Mouse (Mus musculus) cerebellum, adult 18-20 months (tissue): ENCODE measurements around the gene Git2.

Source experiments
- DNase-seq, 2 experiments: peaks; one replicate each; pipeline ENCODE4 v3.0.0; 2021

The Git2 gene

DNA sequence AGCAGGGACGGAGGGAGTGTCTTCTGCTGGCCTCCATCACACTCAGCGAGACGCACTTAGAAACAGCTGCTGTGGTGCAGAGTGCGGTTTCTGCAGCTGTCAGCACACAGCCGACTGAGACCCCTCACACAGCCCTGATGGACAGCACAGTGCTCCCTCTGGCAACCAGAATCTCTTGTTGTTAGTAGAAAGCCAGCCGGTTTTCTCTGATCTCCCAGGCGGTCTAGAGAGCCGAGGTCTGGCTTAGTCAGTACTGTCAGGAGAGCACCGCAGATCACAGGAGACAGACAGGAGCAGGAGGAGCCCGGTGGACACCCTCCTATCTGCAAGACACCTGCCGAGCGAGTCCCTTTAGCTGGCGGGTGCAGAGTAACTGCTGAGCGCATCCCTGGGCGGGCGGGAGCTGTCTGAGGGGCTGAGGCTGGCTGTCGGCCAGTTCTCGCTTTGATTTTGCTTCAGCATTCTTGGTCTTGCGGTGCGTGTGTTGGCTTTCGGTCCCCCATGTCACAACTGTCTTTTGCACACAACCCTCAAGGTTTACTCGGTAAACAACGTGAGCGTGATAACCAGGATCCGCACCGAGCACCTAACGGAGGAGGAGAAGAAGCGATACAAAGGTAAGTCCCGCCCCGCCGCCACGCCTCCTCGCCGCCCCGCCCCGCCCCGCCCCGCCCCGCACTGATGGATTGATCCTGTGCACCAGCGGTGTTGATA lies 21.1 kb upstream of the Git2 start:
- peak; percentile 57 for DNase-seq

DNA sequence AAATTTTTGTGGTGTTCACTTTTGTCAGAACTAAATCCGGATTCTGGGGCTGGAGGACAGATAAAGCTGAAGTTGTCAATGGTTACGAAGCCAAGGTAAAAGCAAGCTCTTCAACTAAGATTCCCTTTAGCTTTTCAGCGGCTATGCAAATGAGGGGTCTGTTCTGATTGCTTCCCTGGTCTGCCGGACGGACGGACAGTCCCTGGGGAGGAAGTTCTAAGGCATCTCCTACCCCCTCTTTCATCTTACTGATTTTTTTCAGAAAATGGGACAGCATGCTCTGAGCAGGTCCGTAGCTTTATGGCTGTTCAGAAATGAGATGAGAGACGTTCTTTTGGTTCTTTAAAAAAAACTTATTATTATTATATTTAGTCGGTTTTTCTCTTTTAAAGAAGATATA lies 20.3 kb upstream of the Git2 start:
- DNase-seq = no peak

DNA sequence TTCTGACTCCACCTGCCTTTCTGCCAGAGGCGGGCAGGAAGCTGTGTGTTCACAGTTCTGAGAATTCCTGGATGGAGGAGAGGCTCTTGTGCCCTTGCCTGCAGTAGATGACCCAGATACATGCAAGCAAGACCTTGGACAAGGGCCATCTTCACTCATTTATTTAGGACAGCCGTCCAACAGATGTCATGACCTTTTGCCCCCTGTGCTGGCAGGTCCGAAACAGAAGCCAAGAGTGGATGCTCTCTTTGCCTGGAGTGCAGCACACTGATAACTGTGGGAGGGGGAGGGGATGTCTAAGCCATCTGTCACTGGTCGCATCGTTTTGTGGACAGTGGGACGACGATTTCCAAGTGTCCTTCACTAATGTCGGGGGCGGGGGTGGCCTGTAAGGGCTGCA lies 19.9 kb upstream of the Git2 start:
- peak; percentile 55 for DNase-seq

DNA sequence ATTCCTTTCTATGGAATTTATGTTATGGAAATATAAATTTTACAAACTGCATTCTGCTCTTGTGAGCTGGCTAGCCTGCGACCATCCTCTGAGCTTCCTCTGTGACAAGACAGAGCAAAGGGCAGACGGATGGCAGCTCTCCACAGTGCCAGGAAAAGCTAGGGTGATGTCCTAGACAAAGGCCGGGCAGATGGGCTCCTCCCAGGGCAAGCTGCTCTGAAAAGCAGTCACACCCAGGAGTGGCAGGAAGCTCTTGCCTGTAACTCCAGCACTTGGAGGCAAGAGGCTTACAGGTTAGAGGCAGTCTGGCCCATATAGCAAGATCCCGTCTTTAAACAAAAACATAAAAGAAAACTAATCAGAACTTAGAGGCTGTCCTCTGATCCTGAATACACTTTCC lies 19.3 kb upstream of the Git2 start:
- peak; percentile 66 to 78 for DNase-seq

DNA sequence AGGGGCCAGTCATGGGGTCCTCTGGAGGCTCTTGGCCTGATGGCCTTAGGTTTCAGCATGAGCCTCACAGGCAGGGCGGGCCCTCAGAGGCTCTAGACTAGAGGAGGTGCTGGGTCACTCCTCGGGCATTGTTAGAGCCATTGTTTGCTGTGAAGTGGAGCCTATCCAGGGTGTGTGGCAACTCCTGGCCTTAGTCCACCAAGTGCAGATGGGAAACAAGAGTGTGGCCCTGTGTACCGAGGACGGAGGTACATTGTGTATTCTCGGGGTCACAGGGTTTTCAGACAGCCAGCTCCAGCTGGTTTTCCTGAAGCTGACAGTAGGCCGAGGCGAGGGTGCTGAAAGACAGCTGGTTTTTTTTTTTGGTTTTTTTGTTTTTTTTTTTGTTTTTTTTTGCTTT lies 18.0 kb upstream of the Git2 start:
- DNase-seq = peak; percentile 65 to 70

DNA sequence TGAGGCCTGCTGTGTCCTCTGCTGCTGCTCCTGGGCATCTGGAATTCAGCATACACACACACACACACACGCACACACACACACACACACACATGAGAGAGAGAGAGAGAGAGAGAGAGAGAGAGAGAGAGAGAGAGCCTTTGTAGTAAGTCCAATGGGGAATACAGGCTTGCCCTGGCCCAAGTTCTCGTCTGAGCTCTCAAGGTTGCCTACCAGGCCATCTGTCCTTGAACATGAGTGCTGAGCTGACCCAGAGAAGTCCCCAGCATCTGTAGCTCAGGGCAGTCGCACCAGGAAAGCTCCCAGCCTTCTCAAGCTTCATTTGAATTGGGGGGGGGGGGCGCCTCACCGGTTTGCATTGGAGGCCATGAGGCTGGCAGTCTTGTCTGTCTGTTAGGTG lies 9.9 kb upstream of the Git2 start:
- no peak for DNase-seq

DNA sequence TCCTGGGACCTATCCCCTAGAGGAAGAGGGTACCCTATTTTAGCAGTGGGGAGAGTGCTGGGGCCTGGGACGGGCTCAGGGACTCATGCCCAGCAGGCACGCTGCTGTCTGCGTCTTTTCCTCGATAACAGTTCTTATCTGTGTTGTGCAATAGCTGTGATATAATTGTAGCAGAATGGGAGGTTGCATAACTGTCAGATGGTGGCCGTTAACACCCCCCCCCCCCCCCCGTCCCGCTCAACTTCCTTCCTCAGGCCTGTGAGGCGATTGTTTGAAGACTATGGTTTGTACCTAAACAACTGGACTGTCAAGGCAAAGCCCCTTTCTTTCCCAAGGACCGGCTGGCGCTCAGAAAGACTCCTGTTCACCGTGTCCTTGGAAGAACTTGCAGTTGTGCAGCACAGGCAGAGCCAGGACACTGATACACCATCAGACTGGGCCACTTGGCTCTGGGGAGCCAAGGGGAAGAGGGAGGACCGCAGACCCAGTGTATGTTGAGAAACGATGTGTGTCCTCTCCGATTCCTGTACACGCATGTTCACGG lies 9.4 kb upstream of the Git2 start:
- DNase-seq = no peak

DNA sequence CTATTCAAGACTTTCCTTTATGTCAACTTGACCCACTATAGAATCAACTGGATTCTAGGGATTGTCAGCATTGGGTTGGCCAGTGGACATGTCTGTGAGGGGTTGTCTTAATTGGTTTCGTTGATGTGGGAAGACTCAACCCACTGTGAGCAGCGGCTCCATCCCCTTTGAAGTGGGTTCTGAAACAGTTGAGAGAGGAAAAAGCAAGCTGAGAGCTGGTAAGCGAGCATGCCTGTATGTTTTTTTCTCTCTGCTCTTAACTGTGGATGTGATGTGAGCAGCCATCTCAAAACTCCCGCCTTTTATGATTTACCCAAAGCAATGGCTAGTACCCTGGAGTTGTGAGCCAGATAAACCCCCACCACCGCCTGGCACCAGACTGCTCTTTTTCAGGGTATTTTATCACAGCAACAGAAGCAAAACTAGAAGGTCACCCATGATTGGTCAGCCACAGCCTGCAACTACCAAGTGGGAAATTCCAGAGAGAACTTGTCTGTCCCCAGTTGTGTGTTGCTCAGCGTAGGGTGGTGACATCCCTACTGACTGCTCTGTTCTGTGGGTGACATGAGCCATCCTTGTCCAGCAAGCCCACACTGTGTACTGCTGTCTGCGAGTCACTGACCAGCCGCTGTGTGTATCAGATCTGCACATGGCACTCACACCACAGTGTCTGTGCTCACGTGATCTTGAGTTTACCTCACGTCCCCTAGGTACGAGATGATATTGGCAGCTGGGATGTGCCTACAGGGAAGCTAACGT lies 8.3 kb upstream of the Git2 start:
- DNase-seq = no peak

DNA sequence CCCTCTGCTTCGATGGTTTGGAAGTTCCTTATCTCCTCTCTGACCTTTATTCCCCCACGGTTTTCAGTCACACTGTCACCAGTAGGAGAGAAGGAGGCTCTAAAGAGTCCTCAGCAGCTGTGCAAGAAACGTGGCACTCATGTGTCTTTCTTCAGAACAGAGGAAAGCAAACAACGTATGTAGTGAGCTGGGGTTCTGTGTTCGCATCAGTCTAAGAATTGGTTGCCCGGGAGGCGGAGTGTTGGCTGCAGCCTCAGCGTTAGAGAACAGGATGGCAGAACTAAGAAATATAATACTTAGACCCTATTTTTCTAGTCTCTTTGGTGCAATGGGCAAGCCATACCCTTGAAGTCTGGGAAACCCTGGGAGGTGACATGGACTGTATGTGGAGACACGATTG lies 7.7 kb upstream of the Git2 start:
- DNase-seq = no peak

DNA sequence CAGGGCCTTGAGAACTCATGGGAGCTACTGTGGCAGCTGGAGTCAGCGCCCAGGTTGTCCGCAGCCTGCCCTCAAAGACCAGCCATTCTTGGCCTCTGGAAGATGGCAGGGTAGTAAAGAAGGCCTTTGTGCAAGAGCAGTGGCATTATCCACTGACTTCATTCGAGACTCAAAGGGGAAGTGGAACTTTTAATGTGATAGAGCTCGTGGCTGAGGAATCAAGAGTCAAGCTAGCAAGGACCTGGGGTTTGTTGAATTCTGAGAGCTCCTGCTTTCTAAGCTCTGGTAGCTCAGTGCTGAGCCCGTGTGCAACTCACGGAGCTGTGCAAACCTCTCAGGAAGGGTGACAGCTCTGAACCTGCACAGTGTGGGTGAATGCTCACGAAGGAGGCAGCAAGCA lies 5.6 kb upstream of the Git2 start:
- DNase-seq = no peak

DNA sequence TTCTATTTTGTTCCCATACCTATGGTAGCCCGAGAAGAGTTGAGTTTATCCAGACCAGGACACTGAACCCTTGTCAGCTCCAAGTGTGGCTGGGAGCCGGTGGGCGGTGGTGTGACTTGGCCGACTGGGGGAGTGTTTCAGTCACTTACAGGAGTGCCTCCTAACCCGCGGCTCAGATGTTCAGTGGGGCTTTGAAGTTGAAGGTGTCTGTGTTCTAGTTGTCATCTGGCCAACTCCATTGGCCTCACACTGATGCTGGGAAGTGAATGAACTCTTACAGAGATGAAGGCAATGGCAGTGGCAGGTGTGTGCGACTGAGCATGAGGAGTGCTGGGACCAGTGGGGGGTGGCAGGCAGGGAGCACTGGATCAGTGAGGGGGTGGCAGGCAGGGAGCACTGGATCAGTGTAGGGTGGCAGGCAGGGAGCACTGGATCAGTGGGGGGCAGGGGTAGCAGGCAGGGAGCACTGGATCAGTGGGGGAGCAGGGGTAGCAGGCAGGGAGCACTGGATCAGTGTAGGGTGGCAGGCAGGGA lies 4.7 kb upstream of the Git2 start:
- DNase-seq = no peak

DNA sequence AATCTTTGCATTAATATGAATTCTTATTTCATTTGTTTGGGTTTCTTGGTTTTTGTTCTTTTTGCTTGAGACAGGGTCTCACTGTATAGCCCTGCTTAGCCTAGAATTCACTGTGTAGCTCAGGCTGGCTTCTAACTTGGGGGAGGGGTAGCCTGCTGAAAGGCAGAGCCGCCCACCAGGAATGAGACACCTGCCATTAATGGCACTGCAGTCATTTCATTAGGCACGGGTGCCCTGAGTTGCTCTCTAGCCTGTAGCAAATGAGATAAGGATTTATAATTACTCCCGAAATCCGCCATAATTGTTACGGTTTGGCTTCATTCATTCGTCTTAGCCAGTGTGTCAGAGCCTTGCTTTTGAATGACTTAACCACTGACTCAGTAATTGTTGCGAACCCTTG lies 857 bp upstream of the Git2 start:
- no peak for DNase-seq

DNA sequence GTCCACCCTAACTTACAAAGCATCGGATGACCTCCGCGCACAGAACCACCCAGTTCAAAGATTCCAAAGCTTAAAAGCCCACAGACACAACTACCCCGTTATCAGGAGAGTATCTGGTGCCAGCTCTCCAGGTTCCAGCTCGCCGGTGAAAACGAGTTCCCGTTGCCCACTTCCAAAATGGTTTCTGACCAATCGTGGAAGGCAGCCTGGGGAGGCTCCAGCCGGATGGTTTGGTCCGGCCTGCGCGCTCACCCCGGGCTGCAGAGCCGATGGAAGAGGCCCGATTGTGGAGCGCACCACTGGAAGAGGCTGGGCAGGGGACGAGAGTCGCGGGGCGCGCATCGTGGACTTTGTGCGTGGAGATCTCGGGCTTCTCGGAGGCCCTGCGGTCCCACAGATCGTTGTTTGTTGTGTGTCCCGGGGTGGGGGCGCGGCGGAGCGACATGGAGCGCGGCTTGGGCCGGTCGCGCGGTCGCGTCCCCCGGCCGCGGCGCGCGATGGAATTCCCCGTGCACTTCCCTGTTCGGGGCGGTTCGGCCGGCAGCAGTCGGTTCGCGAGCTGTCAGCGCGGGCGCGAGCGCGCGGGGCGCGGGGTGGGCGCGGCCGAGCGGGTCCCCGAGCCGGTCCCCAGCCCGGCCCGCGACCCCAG lies 790 bp downstream of the Git2 start, which contains the start of gene Ankrd13a:
Ankrd13a (plus strand) TSS at position 275 of the 649 bp plus-strand sequence.
- peak; percentile 92 for DNase-seq

DNA sequence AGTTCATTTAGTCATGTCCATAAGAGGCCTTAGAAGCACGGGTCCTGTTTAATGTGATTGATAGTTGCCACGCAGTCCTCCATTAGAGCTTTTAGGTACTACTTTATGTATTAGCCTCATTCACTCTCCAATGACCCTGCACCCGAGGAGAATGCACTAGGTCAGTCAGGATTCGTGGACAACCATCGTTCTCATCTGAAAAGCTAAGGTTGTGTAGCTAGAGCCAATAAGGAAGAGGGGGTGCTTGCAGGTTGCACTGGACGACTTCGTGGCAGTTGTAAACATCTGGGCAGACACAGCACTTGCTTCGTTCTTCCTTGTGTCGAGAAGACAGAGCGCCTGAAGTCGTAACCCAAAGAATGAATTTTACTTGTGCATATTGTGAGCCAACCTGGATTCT lies 1.5 kb downstream of the Git2 start:
- peak in 1 of 2 experiments; percentile 54 for DNase-seq

DNA sequence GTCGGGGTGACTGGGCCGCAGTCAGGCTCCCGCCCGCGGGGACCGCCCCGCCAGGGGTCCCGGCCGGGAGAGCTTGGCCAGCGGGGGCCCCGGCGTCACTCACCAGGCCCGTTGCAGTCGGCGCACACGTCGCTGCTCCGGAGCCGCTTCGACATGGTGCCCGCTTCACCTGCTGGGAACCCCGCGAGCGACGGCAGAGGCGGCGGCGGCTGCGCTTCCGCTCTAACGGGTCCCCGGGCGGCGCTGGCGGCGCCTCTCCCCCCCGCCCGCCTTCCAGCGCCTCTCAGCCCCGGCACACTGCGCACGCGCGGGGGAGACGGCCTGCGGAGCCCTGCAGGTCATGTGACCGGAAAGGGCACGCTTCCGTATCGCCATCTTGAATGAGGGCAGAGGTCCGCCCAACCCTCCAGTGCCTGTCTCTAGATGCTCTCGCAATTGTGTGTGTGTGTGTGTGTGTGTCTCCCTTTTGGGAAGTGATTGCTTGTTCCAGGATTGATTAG lies 2.1 kb downstream of the Git2 start:
- DNase-seq = peak; percentile 97 to 99

DNA sequence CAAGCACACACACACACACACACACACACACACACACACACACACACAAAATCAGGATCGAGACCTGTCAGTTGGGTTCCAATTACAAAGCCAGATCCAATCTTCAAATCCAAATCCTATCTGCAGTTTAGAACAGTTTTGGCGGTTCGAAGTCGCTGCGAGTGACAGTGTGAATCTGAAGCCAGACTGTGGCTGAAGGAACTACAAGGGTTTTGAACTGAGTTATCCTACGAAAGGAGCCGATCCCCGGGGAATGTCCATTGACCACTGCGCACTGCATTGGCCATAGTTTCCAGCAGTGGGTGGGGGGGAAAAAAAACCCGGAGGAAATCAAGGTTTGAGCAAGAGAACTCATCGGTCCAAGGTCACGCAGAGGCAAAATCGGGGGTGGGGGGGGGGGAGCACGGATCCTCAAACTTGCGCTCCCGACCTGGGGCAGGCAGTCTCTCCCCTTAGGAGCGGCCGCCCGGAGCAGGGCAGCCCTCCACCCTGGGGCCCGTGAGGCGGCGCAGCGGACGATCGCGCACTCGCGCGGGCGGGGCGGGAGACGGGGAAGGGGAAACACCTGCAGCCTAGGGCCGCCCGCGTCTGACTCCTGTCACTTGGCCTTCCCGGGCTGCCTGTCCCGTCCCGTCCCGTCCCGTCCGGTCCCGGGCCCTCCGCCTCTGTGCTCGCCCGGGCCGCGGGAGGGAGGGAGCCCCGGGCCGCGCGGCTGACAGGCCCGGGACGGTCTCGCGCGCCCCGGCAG lies 2.7 kb downstream of the Git2 start:
- DNase-seq = peak; percentile 68 to 73

DNA sequence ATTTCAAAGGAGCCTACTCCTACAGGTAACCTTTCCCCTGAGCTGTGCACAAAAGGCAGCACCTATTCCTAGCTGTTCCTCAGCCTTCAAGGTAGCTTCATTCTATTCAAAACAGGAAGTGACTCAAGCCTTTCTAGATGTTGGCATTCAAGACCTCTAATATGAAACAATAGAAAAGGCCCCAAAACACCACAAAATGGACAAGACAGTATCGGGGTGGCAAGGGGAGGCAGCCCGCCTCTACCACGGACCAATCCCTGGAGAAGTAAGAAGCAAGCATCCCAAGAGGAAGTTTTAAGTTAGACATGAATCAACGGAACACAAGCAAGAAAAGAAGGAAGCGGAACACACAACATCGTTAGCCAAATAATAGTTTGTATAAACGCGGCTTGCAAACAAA lies 3.5 kb downstream of the Git2 start:
- no peak for DNase-seq

DNA sequence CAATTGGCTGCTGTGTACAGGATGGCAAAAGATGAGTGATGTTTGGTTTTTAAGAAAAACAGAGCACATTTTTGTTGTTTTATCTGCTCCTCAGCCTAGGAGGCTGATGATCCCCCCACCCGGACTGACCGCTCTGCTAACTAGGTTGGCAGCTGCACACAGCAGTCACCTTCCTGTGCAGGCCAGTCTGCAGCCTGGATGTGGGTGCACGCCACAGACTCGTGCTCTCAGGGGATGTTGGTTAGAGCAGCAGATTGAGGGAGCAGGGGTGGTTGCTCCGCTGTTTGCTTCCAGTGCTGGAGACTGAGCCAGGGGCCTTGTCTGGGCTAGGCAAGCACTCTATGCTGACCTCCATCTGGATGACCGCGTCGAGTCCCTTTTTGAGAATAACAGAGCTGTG lies 5.5 kb downstream of the Git2 start:
- peak in 1 of 2 experiments; percentile 42 for DNase-seq

DNA sequence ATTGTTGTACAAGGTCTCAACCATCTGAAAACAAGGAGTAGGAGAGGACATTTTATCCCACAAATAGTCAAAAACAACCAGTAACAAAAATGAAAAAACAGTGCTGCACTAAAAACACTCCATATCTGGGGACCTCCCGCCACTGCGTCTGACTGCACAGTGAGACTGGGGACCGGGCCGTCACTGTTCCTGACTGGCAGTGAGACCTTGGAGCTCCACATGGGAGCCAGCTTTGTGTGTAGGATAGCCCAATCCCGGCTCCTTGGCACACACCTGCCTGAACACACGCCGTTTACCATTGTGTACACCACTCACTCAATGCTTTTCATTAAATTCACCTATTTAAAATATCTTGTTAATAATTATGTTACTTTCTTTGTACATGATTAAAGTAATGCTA lies 8.1 kb downstream of the Git2 start:
- DNase-seq = no peak

DNA sequence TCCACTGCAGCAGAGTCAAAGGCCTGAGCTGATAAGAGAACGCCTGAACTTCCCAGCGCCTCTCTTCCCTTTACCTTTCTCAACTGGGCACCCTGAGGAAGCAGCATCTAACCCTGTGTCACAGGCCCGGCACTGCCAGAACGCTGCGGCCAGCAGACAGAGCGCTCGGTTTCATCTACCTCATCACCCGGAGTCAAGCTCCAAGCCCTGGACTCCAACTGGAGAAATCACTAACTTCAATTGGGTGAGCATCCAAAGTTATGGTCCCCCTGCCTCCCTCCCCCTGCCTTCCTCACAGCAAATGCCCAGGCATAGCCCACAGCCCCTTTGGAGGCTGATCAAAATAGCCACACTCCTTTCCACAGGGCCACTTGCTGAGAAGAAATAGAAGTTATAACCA lies 8.6 kb downstream of the Git2 start:
- DNase-seq = peak; percentile 47 to 56

DNA sequence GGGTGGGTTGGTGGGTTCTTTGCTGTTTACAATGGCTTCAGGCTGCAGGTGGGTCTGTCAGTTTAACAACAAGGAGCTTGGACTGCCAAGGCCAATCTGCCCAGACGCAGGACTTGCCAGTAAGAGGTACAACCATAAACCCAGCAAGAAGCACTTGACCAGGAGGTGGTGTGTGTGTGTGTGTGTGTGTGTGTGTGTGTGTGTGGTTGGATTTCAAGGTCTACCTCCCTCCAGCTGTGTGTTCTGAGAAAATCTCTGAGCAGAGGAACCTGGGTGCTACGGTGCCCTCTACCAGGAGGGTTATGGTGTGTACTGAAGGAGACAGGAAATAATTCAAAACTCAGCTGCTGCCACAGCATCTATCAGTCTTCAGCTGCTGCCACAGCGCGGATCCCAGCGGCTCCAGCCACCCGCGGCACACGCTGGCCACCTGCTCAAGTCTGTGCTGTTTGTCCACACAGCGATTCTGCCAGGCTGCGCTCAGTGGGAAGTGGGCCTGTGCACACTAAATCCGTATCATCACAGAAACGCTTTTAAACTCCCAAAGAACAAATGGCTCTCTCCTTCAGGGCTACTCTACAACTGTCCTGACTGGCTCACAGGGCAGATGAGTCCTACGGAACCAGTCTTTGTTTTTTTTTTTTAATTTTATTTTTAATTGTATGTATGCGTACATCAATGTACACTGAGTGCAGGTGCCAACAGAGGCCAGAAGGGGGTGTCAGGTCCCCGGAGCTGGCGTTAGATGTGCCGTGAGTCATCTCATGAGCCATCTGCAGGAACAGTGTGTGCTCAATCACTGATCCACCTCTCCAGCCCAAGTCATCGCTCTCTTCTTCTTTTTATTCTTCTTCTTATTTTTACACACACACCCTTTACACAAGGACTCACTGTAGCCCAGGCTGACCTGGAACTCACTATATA lies 10.2 kb downstream of the Git2 start:
- DNase-seq = peak; percentile 83 to 88
